Mouse (Mus musculus) ES-CJ7 (cell line): Measurements from ENCODE around the gene Edem1.

Experiments
- DNase-seq: peaks from one replicate; pipeline ENCODE4 v3.0.0; 2011; ENCODE audit warnings: low read depth, low spot score

Edem1 gene

DNA sequence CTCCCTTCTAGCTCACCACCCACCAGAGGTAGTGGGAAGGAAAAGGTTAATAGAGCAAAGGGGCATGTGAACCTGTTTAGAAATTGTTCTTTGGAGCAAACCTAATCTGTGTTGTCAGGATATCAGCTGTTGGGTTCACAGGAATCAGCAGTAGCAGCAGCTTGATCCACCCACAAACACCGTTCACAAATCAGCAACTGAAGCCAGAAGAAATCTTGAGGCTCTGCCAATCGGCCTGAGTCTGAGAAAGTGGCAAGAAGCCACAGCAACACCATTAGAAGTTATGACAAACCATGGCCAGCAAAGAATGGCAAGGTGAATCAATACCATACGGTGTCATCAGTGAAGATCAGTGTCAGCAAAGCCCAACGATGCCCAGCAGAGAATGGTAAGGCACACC, 42.8 kb downstream of the Edem1 start:
- DNase-seq, result no peak

GRCm38 (mm10) chr6:108875344-108875743, 46.9 kb downstream of the Edem1 start:
- DNase-seq, result no peak

- DNase-seq, result peak; percentile 38
These were observed 47.6 kb downstream of the Edem1 start for GRCm38 (mm10) chr6:108876052-108876451.

DNA sequence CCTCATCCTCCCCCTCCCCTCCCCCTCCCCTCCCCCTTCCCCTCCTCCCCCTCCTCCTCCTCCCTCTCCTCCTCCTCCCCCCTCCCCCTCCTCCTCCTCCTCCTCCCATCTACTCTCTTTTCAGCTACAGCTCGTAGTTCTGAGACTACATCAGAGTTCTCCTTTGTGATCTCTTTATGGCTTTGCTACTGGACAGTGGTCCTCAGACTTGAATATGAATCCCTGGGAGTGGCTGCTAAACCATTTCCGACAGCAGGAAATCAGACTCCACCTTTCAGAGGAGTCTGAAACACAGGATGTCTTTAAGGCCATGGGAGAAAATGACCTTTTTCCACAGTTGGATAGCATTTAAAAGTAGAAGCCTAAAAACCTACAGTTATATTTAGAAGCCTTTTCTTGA, 48.0 kb downstream of the Edem1 start:
- DNase-seq, result peak; percentile 36

DNA sequence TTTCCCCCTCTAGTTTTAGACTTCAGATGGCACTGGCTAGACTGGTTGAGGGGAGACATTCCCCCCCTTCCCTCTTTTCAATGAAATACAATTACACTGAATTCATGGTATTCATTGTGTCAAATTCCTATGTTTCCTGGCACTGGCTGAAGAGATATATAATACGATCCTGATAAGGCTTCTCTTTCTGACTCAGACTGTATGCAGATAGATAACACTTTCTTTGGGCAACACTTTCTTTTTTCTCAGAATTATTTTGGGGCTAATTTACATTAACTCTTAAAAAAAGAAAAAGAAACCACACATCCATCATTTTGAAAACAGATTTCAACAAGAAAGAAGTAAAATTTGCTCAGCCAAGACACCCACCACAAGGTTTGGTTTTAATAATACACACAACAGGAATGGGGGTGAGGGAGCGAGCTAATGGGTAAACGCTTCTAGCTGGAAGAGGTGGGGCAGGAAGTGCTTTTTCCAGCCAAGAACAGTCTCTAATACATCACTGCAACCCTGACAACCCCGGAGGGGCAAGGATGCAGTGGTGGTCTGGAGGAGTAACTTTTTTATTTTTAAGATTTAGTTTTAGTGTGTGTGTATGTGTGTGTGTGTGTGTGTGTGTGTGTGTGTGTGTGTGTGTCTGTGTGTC, 52.0 kb downstream of the Edem1 start:
- DNase-seq, result no peak

- DNase-seq, result peak; percentile 40
These were observed 52.6 kb downstream of the Edem1 start for GRCm38 (mm10) chr6:108881074-108881473.

- no peak for DNase-seq
These were observed 55.4 kb downstream of the Edem1 start for GRCm38 (mm10) chr6:108883826-108884225.

GRCm38 (mm10) chr6:108884603-108885002, 56.2 kb downstream of the Edem1 start:
- DNase-seq, result no peak

GRCm38 (mm10) chr6:108886346-108886745, 57.9 kb downstream of the Edem1 start:
- no peak for DNase-seq

DNA sequence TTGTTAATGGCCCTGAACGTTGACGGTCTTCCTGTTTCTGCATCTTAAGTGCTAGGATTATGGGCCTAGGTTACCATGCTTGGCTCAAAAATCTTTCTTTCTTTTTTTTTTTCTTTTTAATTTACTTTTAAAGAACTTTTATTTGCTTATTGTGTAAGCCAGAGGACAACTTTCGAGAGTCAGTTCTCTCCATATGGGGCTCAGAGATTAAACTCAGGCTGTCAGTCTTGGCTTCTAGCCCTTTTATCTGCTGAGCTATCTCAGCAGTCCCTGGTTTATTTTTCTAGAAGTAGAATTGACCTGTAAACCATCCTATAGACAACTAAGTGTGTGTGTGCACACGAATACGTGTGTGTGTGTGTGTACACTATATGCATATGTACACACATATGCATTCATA, 64.1 kb downstream of the Edem1 start:
- no peak for DNase-seq

- DNase-seq, result no peak
These were observed 66.7 kb downstream of the Edem1 start for GRCm38 (mm10) chr6:108895129-108895528.

- DNase-seq, result no peak
These were observed 67.5 kb downstream of the Edem1 start for GRCm38 (mm10) chr6:108895976-108896375.

DNA sequence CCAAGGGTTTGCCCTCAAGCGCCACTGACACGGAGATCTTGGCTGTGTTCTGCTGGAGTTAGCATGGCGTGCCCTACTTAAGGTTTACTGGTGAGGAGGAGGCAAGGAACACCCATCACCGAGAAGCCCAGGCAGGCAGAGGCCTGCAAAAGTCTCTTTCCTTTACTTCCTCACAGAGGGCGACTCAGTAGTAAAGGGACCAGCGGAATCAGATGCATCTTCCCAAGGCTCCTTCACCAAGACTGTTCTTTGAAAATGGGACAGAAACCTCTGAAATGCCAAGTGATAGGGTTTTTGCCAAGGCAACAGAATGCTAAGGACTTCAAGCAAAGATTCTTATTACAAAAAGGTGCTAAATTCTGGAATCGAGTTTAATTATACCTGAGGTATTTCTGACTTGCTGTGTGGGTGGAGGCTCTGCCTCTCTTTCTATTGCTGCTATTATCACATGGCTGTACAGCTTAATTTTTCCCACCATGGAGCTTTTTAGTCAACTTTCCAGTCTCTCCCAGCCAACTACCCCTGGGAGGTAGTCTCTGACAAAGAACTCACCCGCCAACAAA, 68.2 kb downstream of the Edem1 start:
- DNase-seq, result no peak

DNA sequence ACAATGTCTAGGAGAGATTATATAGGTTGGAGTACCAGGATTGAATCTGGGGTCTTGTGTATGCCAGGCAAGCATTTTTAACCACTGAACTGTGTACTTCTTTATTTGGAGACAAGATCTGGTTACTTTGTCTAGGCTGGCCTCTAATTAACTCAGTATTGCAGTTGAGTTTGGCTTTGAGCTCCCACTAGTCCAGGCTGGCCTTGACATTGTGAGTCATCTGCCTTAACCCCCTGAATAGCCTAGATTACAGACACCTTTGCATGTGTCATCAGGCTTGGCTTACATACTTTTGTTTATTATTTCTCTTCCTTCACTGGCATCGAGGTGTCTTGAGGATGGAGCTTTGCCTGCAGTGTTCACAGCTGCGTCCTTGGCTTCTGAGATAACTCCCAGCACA, 70.8 kb downstream of the Edem1 start:
- DNase-seq, result no peak

DNA sequence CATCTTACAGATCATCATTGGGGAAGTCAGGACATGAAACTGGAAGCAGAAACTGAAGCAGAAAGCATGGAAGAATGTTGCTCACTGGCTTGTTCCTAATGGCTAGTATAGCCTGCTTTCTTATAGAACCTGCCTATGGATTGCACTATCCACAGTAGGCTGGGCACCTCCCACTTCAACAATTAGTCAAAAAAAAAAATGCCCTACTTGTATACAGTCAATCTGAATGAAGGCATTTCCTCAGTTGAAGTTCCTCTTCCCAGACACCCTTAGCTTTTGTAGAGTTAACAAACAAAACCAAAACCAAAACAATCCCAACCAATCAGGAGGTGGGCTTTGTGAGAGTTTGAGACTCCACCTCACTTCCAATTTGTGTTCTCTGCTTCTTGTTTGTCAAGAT, 73.7 kb downstream of the Edem1 start:
- DNase-seq, result no peak

DNA sequence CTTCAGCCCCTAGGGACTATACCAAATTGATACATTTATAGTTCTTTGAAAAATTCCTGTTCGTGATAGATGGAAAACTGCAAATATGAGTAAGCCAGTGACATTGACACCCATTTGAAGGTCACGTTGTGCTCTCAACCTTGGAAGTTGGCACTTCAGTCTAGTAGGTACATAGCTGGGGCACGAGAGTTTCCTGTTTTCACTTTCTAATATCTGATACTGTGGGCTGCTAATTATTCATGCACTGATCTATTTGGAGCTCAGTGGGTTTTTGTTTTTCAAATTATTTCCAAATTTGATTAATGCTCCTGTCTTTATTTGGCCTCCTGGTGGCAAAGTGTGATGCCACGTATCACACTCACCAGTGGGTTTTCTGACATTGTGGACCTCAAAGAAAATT, 74.8 kb downstream of the Edem1 start:
- no peak for DNase-seq

DNA sequence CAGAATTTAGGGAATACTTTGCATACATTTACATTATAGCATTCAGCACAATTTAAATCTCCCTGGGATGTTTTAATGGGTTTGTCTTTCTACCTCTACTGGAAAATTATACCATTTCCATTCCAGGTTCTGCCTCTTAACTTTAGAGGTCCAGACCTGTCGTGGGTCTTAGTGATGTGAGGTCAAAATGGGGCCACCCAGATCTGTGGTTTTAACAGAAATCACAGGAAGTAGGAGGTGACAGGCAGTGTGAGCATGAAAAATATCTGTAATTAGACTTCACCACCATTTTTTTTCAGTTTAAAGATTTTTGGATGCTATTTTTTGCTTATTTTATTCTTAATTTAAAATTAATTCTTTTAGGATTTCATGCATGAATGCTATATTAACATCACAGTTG, 78.1 kb downstream of the Edem1 start:
- no peak for DNase-seq
